Mouse (Mus musculus): ENCODE data around the gene Fem1a. TPM values are rescaled to one million over a fixed set of nuclear protein-coding genes. Genes with fewer than 3 reads are reported as not detected.

Fem1a gene
- total RNA-seq, 2 experiments from 2014 or later = 33.0 to 35.4 TPM

DNA sequence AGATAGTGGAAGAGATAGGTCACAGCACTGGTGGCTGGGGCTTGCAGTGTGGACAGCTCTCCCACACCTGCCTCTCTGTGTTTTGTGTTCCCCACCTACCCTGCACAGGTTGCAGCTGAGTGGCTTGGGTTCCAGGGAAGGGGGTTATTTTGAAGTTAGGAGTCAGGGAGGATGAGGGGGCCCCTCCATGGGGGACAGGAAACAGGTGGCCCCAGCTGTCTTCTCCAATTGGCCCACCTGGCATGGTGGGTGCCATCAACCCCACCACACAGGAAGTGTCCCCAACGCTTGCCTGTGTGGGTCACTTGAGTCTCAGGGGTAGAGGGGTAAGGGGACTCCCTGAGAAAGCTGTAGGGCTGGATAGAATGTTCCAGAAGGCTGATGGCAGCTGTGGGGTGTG, 36.7 kb downstream of the Fem1a start:
- DNase-seq (ENCODE audit: low spot score in 2 of 2) = no peak
- intact Hi-C loops (cut with DNase I) = no loop called here

DNA sequence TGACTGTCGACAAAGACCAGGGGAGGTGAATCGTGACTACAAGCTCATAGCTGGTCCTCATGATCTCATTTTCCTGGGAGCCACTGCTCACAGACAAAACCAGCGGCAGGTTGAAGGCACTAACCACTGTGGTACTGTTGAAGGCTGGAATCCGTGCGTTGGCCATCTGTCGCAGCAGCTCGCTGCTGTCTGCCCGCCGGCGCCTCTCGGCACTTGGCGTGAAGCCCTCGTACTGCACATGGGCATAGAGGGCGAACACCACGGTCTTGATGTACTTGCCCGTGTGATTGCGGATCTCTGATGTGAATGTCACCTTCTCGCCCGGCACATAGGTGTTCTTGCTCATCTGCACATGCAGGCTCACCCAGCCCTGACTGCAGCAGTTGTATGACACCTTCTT, 37.6 kb downstream of the Fem1a start:
- intact Hi-C loops (cut with DNase I) = no loop called here
- no peak for DNase-seq (ENCODE audit: low spot score in 2 of 2)

DNA sequence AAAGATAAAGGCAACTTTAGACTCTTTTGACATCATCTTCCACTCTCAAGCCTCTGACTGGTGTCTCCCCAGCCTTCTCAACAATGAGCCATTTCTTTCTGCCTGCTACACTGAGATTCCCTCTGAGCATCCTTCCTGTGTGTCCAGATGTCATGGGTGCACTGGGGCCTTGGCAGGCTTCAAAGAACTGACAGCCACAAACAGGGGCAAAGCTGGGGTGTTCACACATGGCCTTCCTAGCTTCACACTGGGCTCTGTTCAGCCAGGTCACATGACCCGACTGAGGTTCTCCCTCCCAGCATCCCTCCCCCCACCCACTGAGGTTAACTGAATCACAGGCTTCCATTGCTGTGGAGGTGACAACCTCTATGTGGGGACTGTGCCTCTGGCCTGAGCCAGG, 39.6 kb downstream of the Fem1a start:
- DNase-seq (ENCODE audit: low spot score in 2 of 2) = no peak
- intact Hi-C loops (cut with DNase I) = no loop called here

DNA sequence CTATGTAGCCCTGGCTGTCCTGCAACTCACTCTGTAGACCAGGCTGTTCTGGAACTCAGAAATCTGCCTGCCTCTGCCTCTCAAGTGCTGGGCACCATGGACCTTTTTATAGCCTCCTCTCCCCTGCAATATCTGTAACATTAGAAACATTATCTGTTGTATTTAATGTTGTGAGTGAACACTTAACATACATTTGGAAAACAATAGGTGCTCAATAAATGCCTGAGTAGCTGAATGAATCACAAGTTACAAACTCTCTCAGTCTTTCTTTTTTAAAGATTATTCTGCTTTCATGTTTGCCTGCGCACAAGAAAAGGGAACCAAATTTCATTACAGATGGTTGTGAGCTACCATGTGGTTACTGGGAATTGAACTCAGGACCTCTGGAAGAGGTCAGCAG, 41.6 kb downstream of the Fem1a start:
- DNase-seq (ENCODE audit: low spot score in 2 of 2) = no peak
- intact Hi-C loops (cut with DNase I) = no loop called here

DNA sequence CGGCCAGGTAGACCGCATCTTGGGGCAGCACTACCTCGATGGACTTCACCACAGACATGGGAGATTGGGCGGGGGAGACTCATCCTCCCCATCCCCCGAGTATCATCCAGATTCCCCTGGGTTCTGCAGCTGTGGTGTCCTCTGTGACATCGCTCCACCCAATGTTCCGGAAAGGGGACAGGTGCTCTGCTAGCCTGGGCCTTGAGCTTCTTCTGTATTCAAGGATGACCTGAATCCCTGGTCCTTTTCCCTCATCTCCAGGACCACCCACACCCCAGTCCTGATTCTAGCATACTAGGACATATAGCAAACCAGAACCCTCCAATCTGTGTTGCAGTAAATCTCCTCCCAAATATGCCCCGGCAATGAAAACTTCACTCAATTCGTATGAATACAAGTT, 43.6 kb downstream of the Fem1a start, which contains the start of gene Arrdc5:
Arrdc5 (minus strand) TSS at position 101 of the 400 bp plus-strand sequence.
- intact Hi-C loops (cut with DNase I) = no loop called here
- no peak for DNase-seq (ENCODE audit: low spot score in 2 of 2)

DNA sequence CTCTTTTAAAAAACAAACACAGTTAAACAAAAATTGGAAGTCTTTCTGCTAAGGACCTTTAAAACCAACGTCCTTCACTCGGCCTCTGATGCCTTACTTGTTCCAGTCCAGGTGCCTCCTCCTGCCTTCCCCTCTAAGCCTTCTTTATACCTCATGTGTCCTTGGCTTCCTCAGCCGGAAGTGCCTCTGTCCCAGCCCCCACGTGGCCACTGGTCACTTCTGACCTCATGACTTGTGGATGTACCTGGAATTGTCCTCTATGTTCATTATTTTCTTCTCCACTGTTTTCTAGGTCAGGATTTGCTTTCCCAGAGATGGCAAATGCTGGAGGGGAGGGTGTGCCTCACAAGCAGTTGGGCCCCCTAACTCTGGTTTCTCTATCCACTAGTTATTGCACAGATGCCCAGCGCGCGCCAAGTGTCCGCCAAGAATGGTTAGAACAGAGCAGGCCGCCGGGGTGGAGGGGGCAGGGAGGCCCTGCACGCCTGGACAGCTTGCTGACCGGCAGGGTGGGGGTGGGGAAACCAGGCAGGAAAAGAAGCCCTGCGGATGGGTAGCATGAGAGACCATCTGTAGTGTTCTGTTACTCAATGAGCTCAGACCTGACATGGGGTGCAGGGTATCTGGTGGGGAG, 45.9 kb downstream of the Fem1a start:
- intact Hi-C loops (cut with DNase I) = no loop called here
- DNase-seq (ENCODE audit: low spot score in 2 of 2) = no peak

DNA sequence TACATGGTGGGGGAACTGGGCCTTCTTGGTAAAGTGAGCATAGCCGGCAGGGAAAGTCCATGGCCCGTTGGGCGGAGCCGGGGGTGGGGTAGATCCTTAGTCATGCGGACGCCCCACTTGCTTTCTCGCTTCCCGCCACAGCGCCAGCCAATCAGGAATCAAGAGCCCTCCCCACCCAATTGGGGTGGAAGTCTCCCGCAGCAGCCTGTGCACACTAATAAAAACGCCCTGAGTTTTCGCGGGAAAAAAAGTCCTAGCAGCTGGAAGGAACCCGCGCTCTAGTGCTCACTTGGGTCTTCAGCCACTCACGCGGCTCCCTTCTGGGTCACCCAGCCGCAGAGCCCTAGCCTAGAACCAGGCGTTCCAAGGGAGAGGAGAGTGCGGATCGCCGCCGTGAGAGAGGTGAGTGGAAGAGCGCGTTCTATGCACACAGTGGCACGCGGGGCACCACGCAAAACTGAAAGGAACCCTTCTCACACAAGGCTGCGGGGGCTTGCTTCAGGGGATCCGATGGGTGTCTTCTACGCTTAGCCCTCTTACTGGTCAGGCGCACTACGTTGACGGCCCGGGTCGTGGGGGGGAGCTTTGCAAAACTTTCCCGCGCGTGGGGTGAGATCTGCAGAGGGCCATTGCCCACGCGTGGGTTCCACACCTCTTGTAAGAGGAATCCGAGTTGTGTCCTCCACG, 46.7 kb downstream of the Fem1a start, which contains the start of gene Uhrf1:
Uhrf1 (plus strand) TSS at position 162 of the 687 bp plus-strand sequence.
- DNase-seq (ENCODE audit: low spot score in 2 of 2) = no peak
- intact Hi-C loops (cut with DNase I) = no loop called here

DNA sequence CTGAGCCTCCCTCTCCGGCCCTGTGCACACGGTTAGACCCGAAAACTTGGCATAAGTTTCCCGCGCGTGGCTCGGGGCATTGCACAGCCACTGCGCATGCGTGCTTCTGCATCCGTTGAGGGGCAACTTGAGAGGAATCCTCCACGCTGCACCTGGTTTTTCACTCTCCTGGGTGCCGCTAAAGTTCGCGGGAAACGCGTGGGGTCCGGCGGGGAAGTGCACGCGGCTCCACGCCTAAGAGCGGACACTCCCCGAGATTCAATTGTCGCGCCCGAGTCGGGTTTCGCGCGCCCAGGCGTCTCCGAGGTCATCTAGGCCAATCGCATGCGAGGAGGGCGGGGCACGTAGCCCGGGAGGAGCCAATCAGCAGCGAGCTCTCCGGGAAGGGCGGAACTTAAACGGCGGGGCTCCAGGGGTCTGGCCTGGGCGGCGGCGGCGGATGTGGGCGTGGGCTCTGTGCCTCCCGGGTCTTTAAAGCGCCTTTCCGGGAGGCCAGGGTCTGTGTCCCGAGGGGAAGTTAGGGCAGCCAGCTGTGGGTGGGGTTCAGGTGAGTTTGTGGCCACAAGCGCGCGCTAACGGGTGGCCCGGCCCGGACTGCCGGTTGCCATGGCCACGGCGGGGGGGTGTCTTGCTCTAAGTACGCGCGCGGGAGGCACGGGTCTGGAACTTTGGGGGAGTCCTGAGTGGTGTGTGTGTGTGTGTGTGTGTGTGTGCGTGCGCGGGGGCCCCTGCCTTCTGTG, 47.4 kb downstream of the Fem1a start:
- DNase-seq (ENCODE audit: low spot score in 2 of 2) = peak; percentile 89 to 90
- intact Hi-C loops (cut with DNase I) = no loop called here

DNA sequence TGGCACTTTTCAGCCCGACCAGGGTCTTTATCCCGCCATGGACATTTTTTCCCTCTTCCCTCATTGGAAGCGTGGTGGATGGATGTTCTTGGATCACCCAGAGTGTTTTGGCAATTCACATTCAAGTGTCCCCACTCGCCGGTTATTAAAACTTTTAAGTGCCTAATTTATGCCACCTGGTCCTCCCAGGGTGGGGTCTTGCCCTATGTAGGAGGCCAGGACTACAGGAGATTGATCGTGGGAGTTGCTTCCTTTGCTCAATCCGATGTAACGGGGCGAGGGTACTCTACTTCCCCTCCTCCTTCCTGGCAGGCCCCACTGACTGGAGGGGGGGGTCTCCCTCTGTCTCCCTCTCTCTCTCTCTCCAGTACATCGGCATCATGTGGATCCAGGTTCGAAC, 48.1 kb downstream of the Fem1a start:
- no peak for DNase-seq (ENCODE audit: low spot score in 2 of 2)
- intact Hi-C loops (cut with DNase I) = no loop called here

DNA sequence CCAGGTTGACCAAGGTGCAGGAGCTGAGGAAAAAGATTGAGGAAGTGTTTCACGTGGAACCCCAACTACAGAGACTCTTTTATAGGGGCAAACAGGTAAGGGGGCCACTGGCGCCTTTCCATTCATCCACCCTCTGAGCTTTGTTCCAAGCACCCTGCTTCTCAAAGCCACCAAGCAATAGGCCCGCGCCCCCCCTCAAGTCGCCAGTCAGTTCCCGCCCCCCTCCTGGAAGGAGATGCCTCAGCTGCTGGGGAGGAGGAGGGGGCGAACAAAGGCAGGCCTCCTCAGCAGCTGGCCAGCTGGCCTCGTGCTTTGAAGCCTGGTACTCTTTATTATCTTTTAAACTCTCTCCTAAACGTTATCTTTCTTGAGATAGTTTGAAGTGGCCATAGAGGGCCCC, 48.5 kb downstream of the Fem1a start:
- intact Hi-C loops (cut with DNase I) = no loop called here
- no peak for DNase-seq (ENCODE audit: low spot score in 2 of 2)

DNA sequence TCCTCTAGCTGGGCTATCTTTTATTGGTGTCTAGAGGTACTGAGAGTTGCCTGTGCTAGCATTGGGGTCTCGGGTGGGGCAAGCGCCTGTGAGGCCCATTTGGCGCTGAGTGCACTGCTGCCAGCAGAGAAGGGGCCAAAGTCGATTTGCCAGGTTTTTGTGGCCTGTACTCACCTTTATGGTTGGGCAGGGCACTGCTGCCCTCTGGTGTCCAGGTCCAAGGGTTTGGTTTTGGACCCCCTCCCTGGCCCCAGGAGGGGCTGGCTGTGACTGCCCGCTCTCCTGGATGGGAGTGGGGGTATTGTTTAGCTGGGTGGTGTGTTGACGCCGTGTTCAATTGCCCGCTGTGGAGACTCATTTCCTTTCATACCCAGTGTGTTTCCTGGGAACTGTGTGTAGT, 49.2 kb downstream of the Fem1a start:
- intact Hi-C loops (cut with DNase I) = no loop called here
- no peak for DNase-seq (ENCODE audit: low spot score in 2 of 2)

DNA sequence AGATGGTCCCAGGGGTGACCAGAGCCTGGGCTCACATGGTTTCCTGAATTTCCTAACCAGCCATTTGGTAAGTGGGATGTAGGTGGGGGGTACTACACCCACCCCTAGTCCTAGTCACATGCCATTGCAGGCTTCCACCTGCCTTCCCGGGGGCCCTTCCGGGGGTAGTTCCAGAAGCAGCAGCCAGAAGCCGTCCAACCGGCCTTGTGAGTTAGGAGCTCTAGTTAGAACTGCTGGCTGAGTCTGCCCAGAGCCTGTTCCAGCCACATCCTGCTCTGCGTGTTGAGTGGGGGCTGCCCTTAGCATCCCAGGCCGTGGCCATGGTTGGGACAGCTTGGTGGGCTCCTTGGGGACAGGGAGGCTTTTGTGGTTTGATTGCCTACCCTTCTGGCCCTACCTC, 51.5 kb downstream of the Fem1a start:
- no peak for DNase-seq (ENCODE audit: low spot score in 2 of 2)
- intact Hi-C loops (cut with DNase I) = no loop called here

DNA sequence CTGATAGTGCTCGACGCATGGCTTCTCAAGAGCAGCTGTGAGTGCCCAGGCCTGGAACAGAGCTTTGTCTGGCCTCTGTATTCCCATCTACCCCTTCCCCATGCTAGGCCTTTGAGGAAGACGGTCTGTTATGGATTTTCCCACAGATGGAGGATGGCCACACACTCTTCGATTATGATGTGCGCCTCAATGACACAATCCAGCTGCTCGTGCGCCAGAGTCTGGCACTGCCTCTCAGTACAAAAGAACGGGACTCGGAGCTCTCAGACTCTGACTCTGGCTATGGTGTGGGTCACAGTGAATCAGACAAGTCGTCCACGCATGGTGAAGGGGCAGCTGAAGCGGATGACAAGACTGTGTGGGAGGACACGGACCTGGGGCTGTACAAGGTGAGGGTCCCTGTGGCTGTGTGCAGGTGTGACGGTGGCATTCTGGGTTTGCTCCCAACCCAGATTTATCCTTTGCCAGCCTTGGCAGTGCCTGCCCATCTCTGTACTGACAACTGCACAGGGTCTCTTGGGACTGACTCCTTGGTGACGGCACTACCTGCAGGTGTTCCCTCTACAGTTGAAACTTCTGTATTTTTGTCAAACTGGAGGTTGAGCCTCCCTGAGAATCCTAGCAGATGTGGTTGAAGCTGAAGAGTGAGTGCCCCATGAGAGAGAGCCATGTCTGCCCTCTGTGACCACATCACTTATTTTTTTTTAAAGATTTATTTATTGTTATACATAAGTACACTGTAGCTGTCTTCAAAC, 52.8 kb downstream of the Fem1a start:
- intact Hi-C loops (cut with DNase I) = no loop called here
- no peak for DNase-seq (ENCODE audit: low spot score in 2 of 2)

Small RNA genes within 50 kb of the gene (microRNA-seq; reads per million reads assigned to microRNA genes)
- 2,067 reads per million, percentile 85 among the genes with 10 or more reads in this experiment for gene Mir7b

Other genes with a start within 250 kb of the Fem1a start
- 10 to 100 TPM; 39.3 to 45.1 TPM for gene Sh3gl1, start 220.2 kb upstream of the Fem1a start, total RNA-seq (2021)
- gene Chaf1a, start 216.4 kb upstream of the Fem1a start, total RNA-seq (2021) = 1 to 10 TPM; 2.2 to 2.7 TPM
- 10 to 100 TPM; 87.9 to 94.9 TPM for gene Ubxn6, start 181.8 kb upstream of the Fem1a start, total RNA-seq (2021)
- gene Hdgfl2, start 177.2 kb upstream of the Fem1a start, total RNA-seq (2021) = 100 to 1,000 TPM in 1 of 2 experiments, 10 to 100 TPM in 1; 95.2 to 109 TPM
- gene Plin4, start 147.0 kb upstream of the Fem1a start, total RNA-seq (2021) = 1 to 10 TPM; 2.9 to 6.4 TPM
- gene Plin5, start 139.2 kb upstream of the Fem1a start, total RNA-seq (2021) = under 1 TPM; 0.59 to 0.99 TPM
- 1 to 10 TPM; 4.2 to 5.4 TPM for gene Lrg1, start 134.8 kb upstream of the Fem1a start, total RNA-seq (2021)
- 100 to 1,000 TPM; 131 to 144 TPM for gene Sema6b, start 116.5 kb upstream of the Fem1a start, total RNA-seq (2021)
- 1 to 10 TPM; 7.9 to 8.5 TPM for gene Tnfaip8l1, start 94.3 kb upstream of the Fem1a start, total RNA-seq (2021)
- gene Mydgf, start 72.9 kb upstream of the Fem1a start, total RNA-seq (2021) = 10 to 100 TPM; 39.7 to 43.9 TPM
- gene Dpp9, start 37.9 kb upstream of the Fem1a start, total RNA-seq (2021) = 10 to 100 TPM; 68.7 to 72.1 TPM
- 1 to 10 TPM; 4.9 to 5.3 TPM for gene Ticam1, start 20.0 kb downstream of the Fem1a start, total RNA-seq (2021)
- 10 to 100 TPM in 1 of 2 experiments, 1 to 10 TPM in 1; 9.3 to 10.1 TPM for gene Plin3, start 36.1 kb downstream of the Fem1a start, total RNA-seq (2021)
- not detected for gene Arrdc5, start 43.5 kb downstream of the Fem1a start, total RNA-seq (2021)
- gene Uhrf1, start 46.5 kb downstream of the Fem1a start, total RNA-seq (2021) = 1 to 10 TPM in 1 of 2 experiments, under 1 TPM in 1; 0.82 to 1.3 TPM
- 10 to 100 TPM; 64.4 to 78.3 TPM for gene Kdm4b, start 69.3 kb downstream of the Fem1a start, total RNA-seq (2021)
- gene Ptprs, start 219.7 kb downstream of the Fem1a start, total RNA-seq (2021) = 100 to 1,000 TPM; 576 to 675 TPM

All from left cerebral cortex, postnatal 36 days (tissue).